Mouse (Mus musculus): ENCODE results near the gene Shprh. TPM values are rescaled to one million over a fixed set of nuclear protein-coding genes. Genes with fewer than 3 reads are reported as not detected.
"Not testable (repeated sequence)": the region's sequence is repeated elsewhere in the genome, so short reads cannot be mapped to it uniquely, and the experiment has no call there.

The Shprh gene
- polyA plus RNA-seq, 1 experiment from 2014 or later, result 22.6 TPM

DNA sequence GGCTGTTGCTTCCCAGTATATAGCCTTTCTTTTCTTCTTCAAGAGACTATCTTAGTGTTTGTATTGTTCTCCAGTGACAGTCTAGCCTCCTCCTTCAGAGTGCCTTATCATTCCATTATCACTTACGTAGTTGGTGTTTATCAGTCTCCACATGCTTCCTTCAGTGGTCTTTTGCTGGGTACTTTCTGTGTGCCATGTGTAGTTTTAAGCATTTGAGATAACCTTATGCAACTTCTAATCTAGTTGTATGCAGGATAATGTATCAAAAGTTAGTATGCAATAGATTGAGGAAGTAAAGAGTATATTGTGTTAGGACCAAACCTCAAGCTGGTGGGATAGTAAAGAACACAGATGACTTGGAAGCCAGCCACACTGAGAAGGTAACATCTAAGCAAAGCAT lies 59.4 kb downstream of the Shprh start:
- no peak overlapping the region for H3K4me3 ChIP-seq (ENCODE audit: low read depth, low read length)
- H3K4me2 ChIP-seq (ENCODE audit: low read depth, severe bottlenecking), result no peak overlapping the region
- H3K4me1 ChIP-seq (ENCODE audit: control insufficient read depth, insufficient read depth, low read length), result no peaks in the 10 kb centered on the region
- DNase-seq (ENCODE audit: low spot score) (no peak), ATAC-seq (ENCODE audit: insufficient number of reproducible peaks, low FRiP score, low TSS enrichment, low read depth) (no peak)
- no peak overlapping the region for H3K27ac ChIP-seq (replicated peaks; ENCODE audit: low read depth, low read length)
- 94% methylated on average over 1 of the region's 1 CpGs for WGBS
- peaks cover 3% of the 10 kb centered on the region; the same call in 1 of the 2 replicates for H3K36me3 ChIP-seq (ENCODE audit: control insufficient read depth, insufficient read depth, low read length)
- no peak overlapping the region for H3K9ac ChIP-seq (ENCODE audit: low read length)
- no peaks in the 10 kb centered on the region for H3K27me3 ChIP-seq (ENCODE audit: control insufficient read depth, insufficient read depth, low read length)
- no peaks in the 10 kb centered on the region for H3K9me3 ChIP-seq (ENCODE audit: control insufficient read depth, low read length)

- peaks cover 3% of the 10 kb centered on the region; the same call in 1 of the 2 replicates for H3K36me3 ChIP-seq (ENCODE audit: control insufficient read depth, insufficient read depth, low read length)
- no peak overlapping the region for H3K27ac ChIP-seq (replicated peaks; ENCODE audit: low read depth, low read length)
- DNase-seq (ENCODE audit: low spot score), result no peak
- H3K27me3 ChIP-seq (ENCODE audit: control insufficient read depth, insufficient read depth, low read length), result no peaks in the 10 kb centered on the region
- no peak for ATAC-seq (ENCODE audit: insufficient number of reproducible peaks, low FRiP score, low TSS enrichment, low read depth)
- no peak overlapping the region for H3K9ac ChIP-seq (ENCODE audit: low read length)
- H3K4me1 ChIP-seq (ENCODE audit: control insufficient read depth, insufficient read depth, low read length), result no peaks in the 10 kb centered on the region
- 90% methylated on average over 4 of the region's 4 CpGs for WGBS
- H3K4me3 ChIP-seq (ENCODE audit: low read depth, low read length), result no peak overlapping the region
- no peaks in the 10 kb centered on the region for H3K9me3 ChIP-seq (ENCODE audit: control insufficient read depth, low read length)
- no peak overlapping the region for H3K4me2 ChIP-seq (ENCODE audit: low read depth, severe bottlenecking)
Observed at GRCm38 (mm10) chr10:11212003-11212402, 62.8 kb downstream of the Shprh start.

DNA sequence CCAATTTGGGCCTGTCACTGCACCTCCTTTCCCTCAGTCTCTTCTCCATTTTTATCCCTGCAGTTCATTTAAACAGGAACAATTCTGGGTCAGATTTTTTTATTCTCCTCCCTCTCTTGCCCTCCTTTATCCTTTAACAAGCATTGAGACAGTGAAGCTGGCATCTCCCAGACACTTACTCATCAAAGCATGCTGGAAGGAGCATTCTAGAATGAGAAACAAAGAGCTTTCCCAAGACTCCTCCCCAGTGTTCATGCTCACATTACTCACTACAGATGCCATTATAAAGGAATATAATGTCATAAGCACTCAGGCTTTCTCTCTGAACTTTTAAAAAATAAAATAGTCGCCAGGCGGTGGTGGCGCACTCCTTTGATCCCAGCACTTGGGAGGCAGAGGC lies 77.2 kb downstream of the Shprh start:
- no peak for DNase-seq (ENCODE audit: low spot score)
- no peak overlapping the region for H3K9ac ChIP-seq (ENCODE audit: low read length)
- no peaks in the 10 kb centered on the region for H3K4me1 ChIP-seq (ENCODE audit: control insufficient read depth, insufficient read depth, low read length)
- no peaks in the 10 kb centered on the region for H3K27me3 ChIP-seq (ENCODE audit: control insufficient read depth, insufficient read depth, low read length)
- H3K4me2 ChIP-seq (ENCODE audit: low read depth, severe bottlenecking), result no peak overlapping the region
- H3K9me3 ChIP-seq (ENCODE audit: control insufficient read depth, low read length), result no peaks in the 10 kb centered on the region
- WGBS, result 92% methylated on average over 3 of the region's 3 CpGs
- no peak for ATAC-seq (ENCODE audit: insufficient number of reproducible peaks, low FRiP score, low TSS enrichment, low read depth)
- no peaks in the 10 kb centered on the region for H3K36me3 ChIP-seq (ENCODE audit: control insufficient read depth, insufficient read depth, low read length)
- H3K27ac ChIP-seq (replicated peaks; ENCODE audit: low read depth, low read length), result no peak overlapping the region
- H3K4me3 ChIP-seq (ENCODE audit: low read depth, low read length), result no peak overlapping the region

DNA sequence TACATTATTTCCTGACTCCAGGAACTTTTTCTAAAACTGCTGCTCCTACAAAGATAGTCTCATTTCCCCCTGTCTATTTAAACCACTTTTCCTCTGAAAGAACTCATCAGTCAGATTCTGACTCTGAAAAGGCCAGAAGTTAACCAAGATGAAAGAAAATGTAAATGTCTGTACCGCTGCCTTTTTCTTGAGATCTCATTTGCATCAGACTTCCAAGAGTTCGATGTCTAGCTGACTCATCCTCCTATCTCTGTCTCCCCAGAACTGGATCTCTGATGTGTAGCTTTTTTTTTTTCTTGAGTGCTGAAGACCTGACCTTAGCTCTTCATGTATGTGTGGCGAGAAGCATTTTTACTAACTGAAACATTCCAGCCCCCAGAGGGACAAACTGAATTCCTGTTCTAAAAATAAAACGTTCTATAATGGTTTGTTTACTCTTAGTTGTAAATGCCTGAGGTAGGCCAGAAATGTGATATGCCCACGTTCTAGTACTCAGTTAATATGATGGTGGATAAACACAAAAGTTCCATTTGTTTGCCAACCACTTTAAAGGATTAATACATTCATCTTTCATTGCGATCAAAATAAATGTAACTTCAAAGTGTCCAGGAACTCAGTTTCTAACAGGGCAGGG lies 80.4 kb downstream of the Shprh start:
- no peaks in the 10 kb centered on the region for H3K27me3 ChIP-seq (ENCODE audit: control insufficient read depth, insufficient read depth, low read length)
- H3K4me1 ChIP-seq (ENCODE audit: control insufficient read depth, insufficient read depth, low read length), result no peaks in the 10 kb centered on the region
- no peak overlapping the region for H3K9ac ChIP-seq (ENCODE audit: low read length)
- no peak for ATAC-seq (ENCODE audit: insufficient number of reproducible peaks, low FRiP score, low TSS enrichment, low read depth)
- DNase-seq (ENCODE audit: low spot score), result no peak
- no peak overlapping the region for H3K4me3 ChIP-seq (ENCODE audit: low read depth, low read length)
- H3K9me3 ChIP-seq (ENCODE audit: control insufficient read depth, low read length), result no peaks in the 10 kb centered on the region
- 57% methylated on average over 6 of the region's 6 CpGs for WGBS
- H3K36me3 ChIP-seq (ENCODE audit: control insufficient read depth, insufficient read depth, low read length), result no peaks in the 10 kb centered on the region
- H3K27ac ChIP-seq (replicated peaks; ENCODE audit: low read depth, low read length), result no peak overlapping the region
- no peak overlapping the region for H3K4me2 ChIP-seq (ENCODE audit: low read depth, severe bottlenecking)

DNA sequence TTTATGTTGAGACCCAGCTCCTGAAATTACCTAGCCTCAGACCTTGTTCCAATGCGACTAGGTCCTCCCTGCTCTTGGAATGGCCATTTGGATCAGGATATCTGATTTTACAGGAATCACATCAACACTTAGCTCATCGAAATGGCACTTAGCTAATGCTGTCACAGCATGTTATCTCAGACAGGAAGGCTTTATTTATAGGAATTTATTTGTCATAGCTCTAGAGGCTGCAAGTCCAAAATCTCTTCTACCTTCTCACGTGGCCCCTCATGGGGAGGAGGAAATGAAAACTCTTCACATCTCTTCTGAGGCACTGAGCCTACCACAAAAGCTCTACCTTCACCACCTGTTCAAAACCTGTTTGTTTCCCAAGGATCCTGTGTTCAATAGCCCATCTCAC lies 84.0 kb downstream of the Shprh start:
- H3K9ac ChIP-seq (ENCODE audit: low read length), result no peak overlapping the region
- 76% methylated on average over 3 of the region's 3 CpGs for WGBS

GRCm38 (mm10) chr10:11242988-11243387 lies 93.8 kb downstream of the Shprh start:
- H3K27ac ChIP-seq (replicated peaks; ENCODE audit: low read depth, low read length), result not testable (repeated sequence)

More for the DNA sequence above, 84.0 kb downstream of the Shprh start:
- no peak overlapping the region for H3K27ac ChIP-seq (replicated peaks; ENCODE audit: low read depth, low read length)
- H3K4me3 ChIP-seq (ENCODE audit: low read depth, low read length), result no peak overlapping the region
- H3K9me3 ChIP-seq (ENCODE audit: control insufficient read depth, low read length), result no peaks in the 10 kb centered on the region
- no peaks in the 10 kb centered on the region for H3K36me3 ChIP-seq (ENCODE audit: control insufficient read depth, insufficient read depth, low read length)
- no peaks in the 10 kb centered on the region for H3K27me3 ChIP-seq (ENCODE audit: control insufficient read depth, insufficient read depth, low read length)
- H3K4me1 ChIP-seq (ENCODE audit: control insufficient read depth, insufficient read depth, low read length), result no peaks in the 10 kb centered on the region
- no peak for DNase-seq (ENCODE audit: low spot score)
- no peak overlapping the region for H3K4me2 ChIP-seq (ENCODE audit: low read depth, severe bottlenecking)
- ATAC-seq (ENCODE audit: insufficient number of reproducible peaks, low FRiP score, low TSS enrichment, low read depth), result no peak

DNA sequence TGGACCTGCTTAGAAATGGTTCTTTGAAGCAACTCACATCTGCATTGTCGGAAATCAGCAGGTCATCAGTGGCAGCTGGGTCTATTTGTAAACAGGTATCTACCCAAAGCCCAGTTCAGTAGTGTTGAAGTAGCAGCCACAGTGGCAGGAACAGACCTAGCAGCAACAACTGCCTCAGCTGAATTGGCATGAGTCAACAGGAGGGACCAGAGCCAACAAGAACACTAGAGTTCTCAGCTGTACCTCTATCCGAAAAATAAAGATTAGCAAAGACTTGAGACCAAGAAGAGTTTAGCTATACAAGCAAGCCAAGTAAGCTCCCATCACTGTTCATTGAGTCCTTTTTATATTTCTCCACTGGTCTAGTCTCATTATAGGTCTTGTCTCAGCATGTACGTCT lies 99.0 kb downstream of the Shprh start:
- Histone ChIP-seq H3K4me2 (ENCODE audit: low read depth, severe bottlenecking) (no peak overlapping the region), H3K27me3 (ENCODE audit: control insufficient read depth, insufficient read depth, low read length) (no peaks in the 10 kb centered on the region), H3K36me3 (ENCODE audit: control insufficient read depth, insufficient read depth, low read length) (no peaks in the 10 kb centered on the region), H3K4me3 (ENCODE audit: low read depth, low read length) (no peak overlapping the region), H3K27ac (replicated peaks; ENCODE audit: low read depth, low read length) (no peak overlapping the region), H3K9ac (ENCODE audit: low read length) (no peak overlapping the region), H3K4me1 (ENCODE audit: control insufficient read depth, insufficient read depth, low read length) (no peaks in the 10 kb centered on the region), H3K9me3 (ENCODE audit: control insufficient read depth, low read length) (no peaks in the 10 kb centered on the region)
- DNase-seq (ENCODE audit: low spot score) (no peak), ATAC-seq (ENCODE audit: insufficient number of reproducible peaks, low FRiP score, low TSS enrichment, low read depth) (no peak)
- WGBS, result 92% methylated on average over 3 of the region's 3 CpGs

More at GRCm38 (mm10) chr10:11242988-11243387, 93.8 kb downstream of the Shprh start:
- H3K9me3 ChIP-seq (ENCODE audit: control insufficient read depth, low read length); ATAC-seq (ENCODE audit: insufficient number of reproducible peaks, low FRiP score, low TSS enrichment, low read depth); H3K4me1 ChIP-seq (ENCODE audit: control insufficient read depth, insufficient read depth, low read length); H3K4me3 ChIP-seq (ENCODE audit: low read depth, low read length); H3K4me2 ChIP-seq (ENCODE audit: low read depth, severe bottlenecking); H3K9ac ChIP-seq (ENCODE audit: low read length); DNase-seq (ENCODE audit: low spot score); H3K36me3 ChIP-seq (ENCODE audit: control insufficient read depth, insufficient read depth, low read length); H3K27me3 ChIP-seq (ENCODE audit: control insufficient read depth, insufficient read depth, low read length): not testable (repeated sequence)
- 62% methylated on average over 3 of the region's 3 CpGs for WGBS

GRCm38 (mm10) chr10:11250247-11250997 lies 101.2 kb downstream of the Shprh start:
- WGBS, result 69% methylated on average over 2 of the region's 2 CpGs

More at GRCm38 (mm10) chr10:11250247-11250997, 101.2 kb downstream of the Shprh start:
- H3K4me1 ChIP-seq (ENCODE audit: control insufficient read depth, insufficient read depth, low read length), result no peaks in the 10 kb centered on the region
- no peak overlapping the region for H3K4me3 ChIP-seq (ENCODE audit: low read depth, low read length)
- H3K36me3 ChIP-seq (ENCODE audit: control insufficient read depth, insufficient read depth, low read length), result no peaks in the 10 kb centered on the region
- H3K27ac ChIP-seq (replicated peaks; ENCODE audit: low read depth, low read length), result no peak overlapping the region
- no peaks in the 10 kb centered on the region for H3K27me3 ChIP-seq (ENCODE audit: control insufficient read depth, insufficient read depth, low read length)
- no peak overlapping the region for H3K4me2 ChIP-seq (ENCODE audit: low read depth, severe bottlenecking)
- no peak for ATAC-seq (ENCODE audit: insufficient number of reproducible peaks, low FRiP score, low TSS enrichment, low read depth)
- no peak overlapping the region for H3K9ac ChIP-seq (ENCODE audit: low read length)
- H3K9me3 ChIP-seq (ENCODE audit: control insufficient read depth, low read length), result no peaks in the 10 kb centered on the region
- no peak for DNase-seq (ENCODE audit: low spot score)

All from limb, embryonic 11.5 days (tissue).